Mouse (Mus musculus) CH12.LX (cell line): ENCODE results near the gene Srgap1. TPM values are rescaled to one million over a fixed set of nuclear protein-coding genes. Genes with fewer than 3 reads are reported as not detected.

ENCODE experiments used
- DNase-seq: peaks from one replicate; pipeline ENCODE4 v3.0.0-alpha.2; 2013; ENCODE audit errors: extremely low read depth
- H3K27ac ChIP-seq: 2 replicates; pipeline ENCODE4 v1.5.1; 2012; ENCODE audit warnings: low read depth, mild to moderate bottlenecking, control low read depth, moderate library complexity; ENCODE audit not compliant: insufficient read depth
- H3K27me3 ChIP-seq: replicated peaks from 2 replicates; pipeline ENCODE3; 2012; ENCODE audit warnings: inconsistent platforms
- H3K36me3 ChIP-seq, 2 experiments: replicated peaks in 1 of 2; 2 replicates each; pipeline versions ENCODE3 to v1.6.1; 2012; ENCODE audit warnings: inconsistent platforms in 1 of 2, low read length in 1 of 2, mild to moderate bottlenecking in 1 of 2, mixed read lengths in 1 of 2, moderate library complexity in 1 of 2; ENCODE audit not compliant: control insufficient read depth in 1 of 2, insufficient read depth in 1 of 2
- H3K4me1 ChIP-seq, 2 experiments: 2 replicates each; pipeline ENCODE4 v1.6.1; 2012; ENCODE audit warnings: inconsistent platforms in 1 of 2, moderate library complexity in 1 of 2; ENCODE audit not compliant: insufficient read depth in 2 of 2, control insufficient read depth in 1 of 2
- H3K4me2 ChIP-seq: 2 replicates; pipeline ENCODE4 v1.6.1; 2012; ENCODE audit warnings: low read depth, mild to moderate bottlenecking, control low read depth; ENCODE audit not compliant: poor library complexity, insufficient read depth, severe bottlenecking
- H3K4me3 ChIP-seq, 3 experiments: fragments of 150-350 bp in 1 of 3; sonication (generic) in 1 of 3; replicated peaks in 1 of 3; 2 replicates each; pipeline versions ENCODE3 to v1.5.1; 2011 to 2012; ENCODE audit warnings: low read depth in 2 of 3, low read length in 2 of 3, mild to moderate bottlenecking in 2 of 3, moderate library complexity in 2 of 3, control low read depth in 1 of 3, improper control_type of control experiment in 1 of 3, inconsistent platforms in 1 of 3, mixed read lengths in 1 of 3; ENCODE audit not compliant: poor library complexity in 1 of 3
- H3K79me2 ChIP-seq: replicated peaks from 2 replicates; pipeline ENCODE4 v1.6.1; 2012; ENCODE audit warnings: mild to moderate bottlenecking, moderate library complexity; ENCODE audit not compliant: control insufficient read depth, poor library complexity, insufficient read depth, severe bottlenecking; ENCODE audit errors: extremely low read depth
- H3K9ac ChIP-seq: 2 replicates; pipeline ENCODE4 v1.6.1; 2012; ENCODE audit warnings: low read depth, mild to moderate bottlenecking, control low read depth, moderate library complexity; ENCODE audit not compliant: insufficient read depth
- H3K9me3 ChIP-seq: replicated peaks from 2 replicates; pipeline ENCODE3; 2012; ENCODE audit warnings: low read length, inconsistent platforms, mixed read lengths
- CTCF ChIP-seq, 2 experiments: IDR thresholded peaks in 1 of 2; conservative IDR thresholded peaks in 1 of 2; 2 replicates each; pipeline ENCODE4 v1.5.1; 2011 to 2012; ENCODE audit warnings: low read depth in 2 of 2, low read length in 2 of 2, improper control_type of control experiment in 1 of 2, inconsistent platforms in 1 of 2, mild to moderate bottlenecking in 1 of 2, moderate library complexity in 1 of 2
- E2F4 ChIP-seq: IDR thresholded peaks from 2 replicates; pipeline ENCODE4 v1.6.1; 2011; ENCODE audit warnings: low read depth, low read length, improper control_type of control experiment; ENCODE audit not compliant: insufficient replicate concordance
- GABPA ChIP-seq: IDR thresholded peaks from 2 replicates; pipeline ENCODE4 v1.6.1; 2012; ENCODE audit warnings: low read depth, low read length, improper control_type of control experiment, inconsistent platforms; ENCODE audit not compliant: insufficient replicate concordance
- IRF4 ChIP-seq: IDR thresholded peaks from 2 replicates; pipeline ENCODE4 v1.6.1; 2014; ENCODE audit warnings: low read depth, mild to moderate bottlenecking, inconsistent platforms, low read length, improper control_type of control experiment
- JUN ChIP-seq: IDR thresholded peaks from 2 replicates; pipeline ENCODE4 v1.6.1; 2011; ENCODE audit warnings: low read depth, mild to moderate bottlenecking, low read length, improper control_type of control experiment, moderate library complexity; ENCODE audit not compliant: insufficient read depth
- KAT2A ChIP-seq: IDR thresholded peaks from 2 replicates; pipeline ENCODE4 v1.6.1; 2012; ENCODE audit warnings: low read length, improper control_type of control experiment, inconsistent platforms; ENCODE audit not compliant: insufficient replicate concordance
- MAZ ChIP-seq: IDR thresholded peaks from 2 replicates; pipeline ENCODE4 v1.6.1; 2012; ENCODE audit warnings: low read depth, mild to moderate bottlenecking, inconsistent platforms, low read length, improper control_type of control experiment, moderate library complexity
- MYC ChIP-seq: IDR thresholded peaks from 2 replicates; pipeline ENCODE4 v1.6.1; 2011; ENCODE audit warnings: low read depth, mild to moderate bottlenecking, improper control_type of control experiment, low read length
- SMC3 ChIP-seq: IDR thresholded peaks from 2 replicates; pipeline ENCODE4 v1.6.1; 2011; ENCODE audit warnings: low read depth, low read length, improper control_type of control experiment
- TBP ChIP-seq: conservative IDR thresholded peaks from 2 replicates; pipeline ENCODE4 v1.6.1; 2011; ENCODE audit warnings: low read depth, low read length, improper control_type of control experiment
- ZC3H11A ChIP-seq: IDR thresholded peaks from 2 replicates; pipeline ENCODE4 v1.6.1; 2012; ENCODE audit warnings: low read depth, mild to moderate bottlenecking, inconsistent platforms, low read length, improper control_type of control experiment
- dilution Hi-C: fragments of 300-500 bp; cut with MboI; formaldehyde crosslinking; loops from 2 replicates; pipeline ENCODE4 v1.14.3; 2020; ENCODE audit warnings: low sequenced_read_pairs; ENCODE audit not compliant: extremely low pct_unique_long_range_greater_than_20kb, extremely low pct_ligation_motif_present
- in situ Hi-C: fragments of 300-500 bp; cut with MboI; formaldehyde crosslinking; loops from 3 replicates; pipeline ENCODE4 v1.14.3; 2019; ENCODE audit warnings: low sequenced_read_pairs, low pct_ligation_motif_present, low pct_unique_long_range_greater_than_20kb, mixed read lengths
- polyA plus RNA-seq: library from polyadenylated mRNA; unstranded; fragments of >175 nt; gene quantifications from 2 replicates; pipeline ENCODE4 v1.2.1, GENCODE M21; 2012; ENCODE audit warnings: low read depth; ENCODE audit not compliant: insufficient read length
- total RNA-seq, 2 experiments: library from RNA; depleted of rRNA; stranded (reverse); fragments of 300-350 nt in 1 of 2; fragments of >200 nt in 1 of 2; gene quantifications; 2 replicates each; pipeline ENCODE4 v1.2.3; 2012 to 2014

The Srgap1 gene
- total and polyA plus RNA-seq, 3 experiments = not detected

DNA sequence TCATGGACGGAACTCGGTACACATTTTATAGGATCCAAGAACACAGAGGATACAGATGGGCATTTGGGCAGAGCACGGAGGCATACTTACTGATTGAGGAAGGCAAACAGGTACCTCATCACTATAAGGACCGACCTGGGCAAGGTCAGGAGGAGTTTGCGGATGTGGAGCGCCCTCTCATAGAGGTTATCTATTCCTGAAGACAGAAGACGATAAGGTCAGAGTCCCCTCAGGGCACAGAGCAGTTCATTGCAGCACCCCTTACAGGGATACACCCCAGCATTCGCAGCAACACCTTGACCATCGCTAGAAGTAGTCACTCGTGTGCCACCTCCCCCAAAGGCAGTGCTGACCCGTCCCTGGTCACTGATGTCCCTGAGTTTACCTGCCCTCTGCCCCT is 239.3 kb downstream of the Srgap1 start:
- in situ Hi-C loops (no loop called here), dilution Hi-C loops (no loop called here)
- Histone ChIP-seq H3K9me3 (no peaks in the 10 kb centered on the region), H3K27ac (no peak overlapping the region), H3K4me3 (no peak overlapping the region), H3K79me2 (no peaks in the 10 kb centered on the region), H3K9ac (no peak overlapping the region), H3K4me1 (no peaks in the 10 kb centered on the region), H3K4me2 (no peak overlapping the region), H3K27me3 (no peaks in the 10 kb centered on the region), H3K36me3 (no peaks in the 10 kb centered on the region)
- DNase-seq = no peak
- TF ChIP-seq SMC3 = no peak

DNA sequence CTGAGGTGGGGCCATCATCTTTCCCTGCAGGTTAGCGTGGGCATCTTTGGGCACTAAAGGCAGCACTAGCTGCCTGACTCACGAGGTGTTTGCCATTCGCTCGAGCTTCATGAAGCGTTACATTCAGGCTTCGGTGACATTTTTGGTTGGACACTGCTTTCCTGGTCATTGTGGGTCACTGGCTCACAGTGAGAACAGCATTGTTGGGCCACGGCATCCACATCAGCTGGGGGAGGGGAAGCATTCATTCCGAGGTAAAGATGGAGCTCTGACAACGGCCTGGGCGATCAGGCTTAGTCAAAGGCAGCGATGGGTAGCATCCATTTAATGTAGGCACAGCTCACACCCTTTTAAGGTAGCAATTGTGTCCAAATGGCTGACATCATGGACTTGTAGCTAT is 240.3 kb downstream of the Srgap1 start:
- Histone ChIP-seq H3K4me3 (no peak overlapping the region), H3K27ac (no peak overlapping the region), H3K79me2 (no peaks in the 10 kb centered on the region), H3K4me1 (no peaks in the 10 kb centered on the region), H3K27me3 (no peaks in the 10 kb centered on the region), H3K4me2 (no peak overlapping the region), H3K9me3 (no peaks in the 10 kb centered on the region), H3K9ac (no peak overlapping the region), H3K36me3 (no peaks in the 10 kb centered on the region)
- no peak for DNase-seq
- dilution Hi-C loops = no loop called here
- TF ChIP-seq TBP (no peak), MYC (no peak), ZC3H11A (no peak), MAZ (no peak), JUN (no peak), KAT2A (no peak), GABPA (no peak), E2F4 (no peak)
- in situ Hi-C loops = no loop called here

DNA sequence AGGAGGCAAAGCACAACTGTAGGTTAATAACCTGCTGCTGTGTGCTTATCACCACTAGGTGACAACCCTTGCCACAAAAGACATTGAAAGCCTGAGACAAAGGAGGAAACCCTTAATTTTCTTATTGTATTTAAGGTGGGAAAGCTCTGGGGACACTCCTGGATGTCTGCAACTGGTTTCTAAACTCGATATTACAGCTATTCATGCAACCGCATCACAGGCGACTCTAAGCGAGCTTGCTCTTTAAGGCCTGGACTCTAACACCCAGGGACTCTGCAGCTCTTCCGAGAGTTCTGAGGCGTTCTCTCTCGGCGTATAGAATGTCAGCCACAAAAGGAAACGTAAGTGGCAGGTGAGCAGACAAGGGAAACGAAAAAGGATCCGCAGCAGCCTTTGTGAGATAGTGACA is 241.2 kb downstream of the Srgap1 start:
- Histone ChIP-seq H3K27ac (no peak overlapping the region), H3K4me1 (no peaks in the 10 kb centered on the region), H3K4me3 (no peak overlapping the region), H3K27me3 (no peaks in the 10 kb centered on the region), H3K9me3 (no peaks in the 10 kb centered on the region), H3K4me2 (no peak overlapping the region; the same call in 1 of the 2 replicates), H3K36me3 (no peaks in the 10 kb centered on the region), H3K9ac (no peak overlapping the region), H3K79me2 (no peaks in the 10 kb centered on the region)
- DNase-seq = no peak
- dilution Hi-C loops (no loop called here), in situ Hi-C loops (no loop called here)
- TF ChIP-seq IRF4 (no peak), CTCF (conservative IDR thresholded peaks at IDR 0.05 in 1 of 2, IDR thresholded peaks at IDR 0.05 in 1 of 2; ENCODE audit: low read depth in 2 of 2, low read length in 2 of 2) (peak in 1 of 2 experiments; percentile 19; a peak in 1 of 4 replicates)
